Mouse (Mus musculus): Measurements from ENCODE around the gene Rnf111. TPM values are rescaled to one million over a fixed set of nuclear protein-coding genes. Genes with fewer than 3 reads are reported as not detected.
"Not testable (repeated sequence)": the region's sequence is repeated elsewhere in the genome, so short reads cannot be mapped to it uniquely, and the experiment has no call there.

Rnf111 gene
- polyA plus RNA-seq, 1 experiment from 2014 or later = 26.3 TPM

DNA sequence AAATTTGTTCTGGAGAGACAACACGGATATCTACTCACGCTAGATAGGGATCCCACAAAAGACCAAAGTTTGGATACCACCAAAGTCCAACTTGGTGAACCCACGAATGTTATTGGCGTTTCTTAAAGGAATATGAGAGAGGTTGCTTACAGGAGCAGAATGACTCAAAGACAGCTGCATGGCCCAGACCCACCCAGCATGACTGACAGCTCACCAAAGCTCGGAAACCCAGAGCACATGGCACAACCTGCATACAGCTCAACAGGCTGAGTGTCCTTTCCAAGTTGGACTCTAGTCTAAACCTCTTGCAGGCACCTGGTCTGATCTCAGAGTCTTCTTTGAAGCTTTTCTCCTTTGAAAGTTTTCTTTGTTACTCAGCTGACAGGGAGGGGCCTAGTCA lies 20.0 kb downstream of the Rnf111 start:
- no peaks in the 10 kb centered on the region for H3K4me1 ChIP-seq (ENCODE audit: control insufficient read depth, insufficient read depth, low read length)
- H3K27me3 ChIP-seq (replicated peaks; ENCODE audit: control insufficient read depth, insufficient read depth, low read length) = no peaks in the 10 kb centered on the region
- H3K36me3 ChIP-seq (ENCODE audit: control insufficient read depth, insufficient read depth, low read length) = peaks cover 5% of the 10 kb centered on the region; the same call in 1 of the 2 replicates
- no peak overlapping the region for H3K4me3 ChIP-seq (ENCODE audit: low read depth, low read length)
- DNase-seq (ENCODE audit: low spot score) (no peak), ATAC-seq (no peak)
- no peak overlapping the region for H3K27ac ChIP-seq (ENCODE audit: low read depth, low read length)
- 90% methylated on average over 5 of the region's 5 CpGs for WGBS
- H3K9me3 ChIP-seq (replicated peaks; ENCODE audit: control insufficient read depth, low read length) = no peaks in the 10 kb centered on the region
- no peak overlapping the region for H3K4me2 ChIP-seq (ENCODE audit: low read length)
- no peak overlapping the region for H3K9ac ChIP-seq (ENCODE audit: low read length)

- Histone ChIP-seq H3K27me3 (replicated peaks; ENCODE audit: control insufficient read depth, insufficient read depth, low read length) (no peaks in the 10 kb centered on the region), H3K4me1 (ENCODE audit: control insufficient read depth, insufficient read depth, low read length) (no peaks in the 10 kb centered on the region), H3K9ac (ENCODE audit: low read length) (no peak overlapping the region), H3K27ac (ENCODE audit: low read depth, low read length) (no peak overlapping the region), H3K4me2 (ENCODE audit: low read length) (no peak overlapping the region), H3K36me3 (ENCODE audit: control insufficient read depth, insufficient read depth, low read length) (no peaks in the 10 kb centered on the region; the same call in 1 of the 2 replicates), H3K4me3 (ENCODE audit: low read depth, low read length) (no peak overlapping the region), H3K9me3 (replicated peaks; ENCODE audit: control insufficient read depth, low read length) (no peaks in the 10 kb centered on the region)
- DNase-seq (ENCODE audit: low spot score) (no peak), ATAC-seq (no peak)
Measured at GRCm38 (mm10) chr9:70481872-70482271, 21.7 kb downstream of the Rnf111 start.

- Histone ChIP-seq H3K36me3 (ENCODE audit: control insufficient read depth, insufficient read depth, low read length) (peaks cover 35% of the 10 kb centered on the region), H3K4me2 (ENCODE audit: low read length) (no peak overlapping the region), H3K4me1 (ENCODE audit: control insufficient read depth, insufficient read depth, low read length) (no peaks in the 10 kb centered on the region), H3K9ac (ENCODE audit: low read length) (no peak overlapping the region), H3K4me3 (ENCODE audit: low read depth, low read length) (no peak overlapping the region), H3K27me3 (replicated peaks; ENCODE audit: control insufficient read depth, insufficient read depth, low read length) (no peaks in the 10 kb centered on the region), H3K9me3 (replicated peaks; ENCODE audit: control insufficient read depth, low read length) (no peaks in the 10 kb centered on the region), H3K27ac (ENCODE audit: low read depth, low read length) (no peak overlapping the region)
- DNase-seq (ENCODE audit: low spot score) (no peak), ATAC-seq (no peak)
- WGBS = 91% methylated on average over 3 of the region's 3 CpGs
Measured at GRCm38 (mm10) chr9:70477229-70477628, 26.3 kb downstream of the Rnf111 start.

- Histone ChIP-seq H3K27ac (ENCODE audit: low read depth, low read length) (no peak overlapping the region), H3K4me1 (ENCODE audit: control insufficient read depth, insufficient read depth, low read length) (no peaks in the 10 kb centered on the region), H3K9ac (ENCODE audit: low read length) (no peak overlapping the region), H3K4me3 (ENCODE audit: low read depth, low read length) (no peak overlapping the region), H3K27me3 (replicated peaks; ENCODE audit: control insufficient read depth, insufficient read depth, low read length) (no peaks in the 10 kb centered on the region), H3K9me3 (replicated peaks; ENCODE audit: control insufficient read depth, low read length) (no peaks in the 10 kb centered on the region), H3K4me2 (ENCODE audit: low read length) (no peak overlapping the region), H3K36me3 (ENCODE audit: control insufficient read depth, insufficient read depth, low read length) (peaks cover 38% of the 10 kb centered on the region)
- 93% methylated on average over 9 of the region's 9 CpGs for WGBS
- ATAC-seq = no peak
- no peak for DNase-seq (ENCODE audit: low spot score)
Measured at GRCm38 (mm10) chr9:70475777-70476270, 27.7 kb downstream of the Rnf111 start.

DNA sequence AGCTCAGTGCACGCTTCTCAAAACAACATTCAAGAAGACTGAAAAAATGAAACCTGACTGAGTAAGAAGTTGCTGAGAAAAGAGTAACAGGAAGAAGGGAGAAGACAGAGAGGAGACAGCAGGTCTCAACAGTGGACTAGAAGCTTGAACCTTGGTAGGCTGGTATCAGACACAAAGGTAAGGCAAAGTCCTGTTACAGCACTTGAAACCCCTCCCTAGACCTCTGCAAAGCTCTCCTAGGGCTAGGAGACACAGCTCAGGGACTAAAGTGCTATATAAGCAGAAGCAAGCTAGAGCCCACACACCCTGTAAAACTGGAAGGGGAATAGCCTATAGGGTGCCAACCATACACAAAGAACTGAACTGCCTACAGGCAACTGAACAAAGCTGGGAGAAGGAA lies 30.1 kb downstream of the Rnf111 start:
- H3K9me3 ChIP-seq (replicated peaks; ENCODE audit: control insufficient read depth, low read length) = no peaks in the 10 kb centered on the region
- H3K27ac ChIP-seq (ENCODE audit: low read depth, low read length) = no peak overlapping the region
- peaks cover 38% of the 10 kb centered on the region for H3K36me3 ChIP-seq (ENCODE audit: control insufficient read depth, insufficient read depth, low read length)
- H3K4me2 ChIP-seq (ENCODE audit: low read length) = no peak overlapping the region
- no peaks in the 10 kb centered on the region for H3K27me3 ChIP-seq (replicated peaks; ENCODE audit: control insufficient read depth, insufficient read depth, low read length)
- H3K4me3 ChIP-seq (ENCODE audit: low read depth, low read length) = no peak overlapping the region
- no peaks in the 10 kb centered on the region for H3K4me1 ChIP-seq (ENCODE audit: control insufficient read depth, insufficient read depth, low read length)
- DNase-seq (ENCODE audit: low spot score) = no peak
- no peak for ATAC-seq
- H3K9ac ChIP-seq (ENCODE audit: low read length) = no peak overlapping the region
- WGBS = 100% methylated on average over 1 of the region's 1 CpGs

DNA sequence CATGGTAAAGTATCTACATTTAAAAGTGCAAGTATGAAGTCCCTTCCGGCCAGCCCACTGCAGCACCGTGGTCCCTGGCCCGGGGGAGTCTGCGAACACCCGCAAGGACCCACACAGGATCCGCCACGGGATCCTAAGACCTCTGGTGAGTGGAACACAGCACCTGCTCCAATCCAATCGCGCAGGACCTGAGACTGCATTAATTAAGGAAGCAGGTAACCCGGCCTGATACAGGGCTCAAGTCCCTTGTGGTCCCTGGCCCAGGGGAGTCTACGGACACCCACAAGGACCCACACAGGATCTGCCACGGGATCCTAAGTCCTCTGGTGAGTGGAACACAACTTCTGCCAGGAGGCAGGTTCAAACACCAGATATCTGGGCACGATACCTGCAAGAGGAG lies 40.4 kb downstream of the Rnf111 start:
- not testable (repeated sequence) for H3K4me2 ChIP-seq (ENCODE audit: low read length); H3K9ac ChIP-seq (ENCODE audit: low read length); H3K4me3 ChIP-seq (ENCODE audit: low read depth, low read length); H3K27ac ChIP-seq (ENCODE audit: low read depth, low read length); H3K9me3 ChIP-seq (replicated peaks; ENCODE audit: control insufficient read depth, low read length); ATAC-seq; H3K27me3 ChIP-seq (replicated peaks; ENCODE audit: control insufficient read depth, insufficient read depth, low read length); H3K4me1 ChIP-seq (ENCODE audit: control insufficient read depth, insufficient read depth, low read length); DNase-seq (ENCODE audit: low spot score)
- WGBS = 96% methylated on average over 13 of the region's 13 CpGs
- H3K36me3 ChIP-seq (ENCODE audit: control insufficient read depth, insufficient read depth, low read length) = peaks cover 27% of the 10 kb centered on the region

- Histone ChIP-seq H3K27me3 (replicated peaks; ENCODE audit: control insufficient read depth, insufficient read depth, low read length) (no peaks in the 10 kb centered on the region), H3K27ac (ENCODE audit: low read depth, low read length) (no peak overlapping the region), H3K36me3 (ENCODE audit: control insufficient read depth, insufficient read depth, low read length) (peaks cover 62% of the 10 kb centered on the region), H3K9ac (ENCODE audit: low read length) (no peak overlapping the region), H3K9me3 (replicated peaks; ENCODE audit: control insufficient read depth, low read length) (no peaks in the 10 kb centered on the region), H3K4me1 (ENCODE audit: control insufficient read depth, insufficient read depth, low read length) (no peaks in the 10 kb centered on the region), H3K4me2 (ENCODE audit: low read length) (no peak overlapping the region), H3K4me3 (ENCODE audit: low read depth, low read length) (no peak overlapping the region)
- no peak for ATAC-seq
- WGBS = 92% methylated on average over 2 of the region's 2 CpGs
- no peak for DNase-seq (ENCODE audit: low spot score)
Measured at GRCm38 (mm10) chr9:70452371-70452770, 51.2 kb downstream of the Rnf111 start.

DNA sequence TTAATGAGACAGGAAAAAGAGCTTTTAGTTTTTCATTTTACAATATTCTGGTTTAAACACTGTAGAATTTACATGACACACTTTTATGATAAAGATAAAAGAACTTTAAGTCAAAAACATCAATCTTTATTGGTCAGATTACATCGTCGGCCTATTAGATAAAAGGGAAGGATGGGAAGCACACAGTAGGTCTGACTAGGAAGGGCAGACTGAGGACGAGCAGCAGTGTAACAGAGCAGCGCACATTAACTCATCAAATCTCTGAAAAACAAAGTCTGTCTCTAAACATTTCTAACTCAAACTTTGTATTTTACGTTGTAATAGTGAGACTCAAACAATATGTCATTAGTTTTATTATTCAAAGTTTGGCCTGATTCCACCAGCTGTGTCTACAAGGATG lies 54.5 kb downstream of the Rnf111 start:
- Histone ChIP-seq H3K9ac (ENCODE audit: low read length) (no peak overlapping the region), H3K27me3 (replicated peaks; ENCODE audit: control insufficient read depth, insufficient read depth, low read length) (no peaks in the 10 kb centered on the region), H3K36me3 (ENCODE audit: control insufficient read depth, insufficient read depth, low read length) (peaks cover 56% of the 10 kb centered on the region), H3K9me3 (replicated peaks; ENCODE audit: control insufficient read depth, low read length) (no peaks in the 10 kb centered on the region), H3K4me3 (ENCODE audit: low read depth, low read length) (no peak overlapping the region), H3K4me2 (ENCODE audit: low read length) (no peak overlapping the region), H3K4me1 (ENCODE audit: control insufficient read depth, insufficient read depth, low read length) (no peaks in the 10 kb centered on the region), H3K27ac (ENCODE audit: low read depth, low read length) (no peak overlapping the region)
- ATAC-seq = no peak
- 95% methylated on average over 5 of the region's 5 CpGs for WGBS
- DNase-seq (ENCODE audit: low spot score) = no peak

DNA sequence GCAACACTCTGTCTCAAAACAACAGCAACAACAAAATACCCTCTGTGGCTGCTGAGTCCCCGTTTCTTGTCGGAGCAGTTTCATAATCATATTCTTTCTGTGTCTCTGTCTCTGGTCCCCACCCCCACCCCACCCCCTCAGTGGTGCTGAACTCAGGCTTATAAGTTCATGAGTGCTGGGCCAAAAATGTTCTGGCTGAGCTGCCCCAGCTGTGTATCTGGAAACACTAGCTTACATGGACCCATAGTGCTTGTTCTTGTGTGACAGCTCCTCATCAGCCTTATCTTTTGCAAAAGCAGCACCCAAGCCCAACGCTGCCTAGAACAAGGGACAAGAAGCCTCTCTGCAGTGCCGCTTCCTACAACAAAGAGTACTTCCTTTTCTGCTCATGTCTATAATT lies 63.6 kb downstream of the Rnf111 start:
- Histone ChIP-seq H3K9ac (ENCODE audit: low read length) (no peak overlapping the region), H3K9me3 (replicated peaks; ENCODE audit: control insufficient read depth, low read length) (no peaks in the 10 kb centered on the region), H3K27ac (ENCODE audit: low read depth, low read length) (no peak overlapping the region), H3K4me3 (ENCODE audit: low read depth, low read length) (no peak overlapping the region), H3K4me1 (ENCODE audit: control insufficient read depth, insufficient read depth, low read length) (no peaks in the 10 kb centered on the region), H3K4me2 (ENCODE audit: low read length) (no peak overlapping the region), H3K36me3 (ENCODE audit: control insufficient read depth, insufficient read depth, low read length) (peaks cover 68% of the 10 kb centered on the region), H3K27me3 (replicated peaks; ENCODE audit: control insufficient read depth, insufficient read depth, low read length) (no peaks in the 10 kb centered on the region)
- no peak for DNase-seq (ENCODE audit: low spot score)
- no peak for ATAC-seq
- 98% methylated on average over 4 of the region's 4 CpGs for WGBS
